Mouse (Mus musculus) heart, postnatal 0 days (tissue): ENCODE data around the gene Galr2.

Experiments used
- CTCF ChIP-seq: IDR thresholded peaks from 2 replicates; pipeline ENCODE4 v1.5.1; 2016; ENCODE audit warnings: antibody characterized with exemption, control low read depth, low read depth
- EP300 ChIP-seq: IDR thresholded peaks from 2 replicates; pipeline ENCODE4 v1.6.1; 2016; ENCODE audit warnings: antibody characterized with exemption, low read depth

GRCm38 (mm10) chr11:116255090-116255981 lies 25.4 kb upstream of the Galr2 start:
- TF ChIP-seq CTCF (no peak), EP300 (no peak)
